Mouse (Mus musculus): Measurements from ENCODE around the gene 6030458C11Rik.
"Not testable (repeated sequence)": the region's sequence is repeated elsewhere in the genome, so short reads cannot be mapped to it uniquely, and the experiment has no call there.

6030458C11Rik gene

DNA sequence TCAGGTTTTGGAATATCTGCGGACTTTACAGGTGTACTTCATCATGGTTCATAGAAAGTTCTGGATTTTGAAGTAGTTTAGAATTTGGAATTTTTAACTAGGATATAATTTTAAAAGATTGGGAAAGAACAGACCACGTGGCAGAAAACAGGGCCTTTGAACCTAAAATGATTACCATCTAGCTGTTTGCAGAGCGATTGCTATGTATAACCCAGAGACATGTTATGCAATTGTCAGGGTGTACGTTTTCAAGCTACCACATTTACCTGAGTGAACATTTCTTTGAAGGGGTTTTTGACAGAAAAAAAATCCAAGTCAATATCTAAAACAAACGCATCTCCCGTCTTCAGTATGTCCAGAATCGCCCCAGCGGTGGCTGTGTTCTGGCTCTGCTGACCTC is 6.9 kb downstream of the 6030458C11Rik start:
- DNase-seq = no peak

DNA sequence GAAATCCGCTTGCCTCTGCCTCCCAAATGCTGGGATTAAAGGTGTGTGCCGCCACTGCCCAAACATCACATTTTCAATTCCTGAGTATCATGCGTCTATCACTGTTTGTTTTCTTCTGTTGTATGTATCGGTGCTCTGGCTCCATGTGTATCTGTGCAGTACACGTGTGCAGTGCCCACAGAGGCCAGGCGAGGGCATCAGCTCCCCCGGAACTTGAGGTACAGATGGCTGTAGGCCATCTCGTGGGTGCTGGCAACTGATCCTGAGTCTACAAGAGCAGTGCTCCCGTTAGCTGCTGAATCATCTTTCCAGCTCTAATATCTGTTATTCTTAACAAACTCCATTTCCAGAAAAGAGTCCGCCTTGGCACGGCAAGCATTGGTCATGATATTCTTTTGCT is 11.8 kb downstream of the 6030458C11Rik start:
- DNase-seq = no peak

DNA sequence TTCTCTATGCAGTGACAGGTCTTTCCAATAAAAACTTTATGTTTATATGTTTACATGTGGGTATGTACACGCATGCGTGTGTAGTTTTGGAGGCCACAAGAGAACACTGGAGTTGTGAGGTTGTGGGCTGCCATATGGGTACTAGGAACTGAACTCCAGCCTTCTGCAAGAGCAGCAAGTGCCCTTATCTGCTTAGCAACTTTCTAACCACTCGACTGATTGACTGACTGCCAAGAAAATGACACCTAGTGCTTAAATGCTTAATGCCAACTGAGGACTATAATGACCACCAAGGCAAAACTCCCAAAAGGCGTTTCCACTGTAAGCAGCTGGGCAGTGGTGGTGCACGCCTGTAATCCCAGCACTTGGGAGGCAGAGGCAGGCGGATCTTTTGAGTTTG is 15.1 kb downstream of the 6030458C11Rik start:
- no peak for DNase-seq

DNA sequence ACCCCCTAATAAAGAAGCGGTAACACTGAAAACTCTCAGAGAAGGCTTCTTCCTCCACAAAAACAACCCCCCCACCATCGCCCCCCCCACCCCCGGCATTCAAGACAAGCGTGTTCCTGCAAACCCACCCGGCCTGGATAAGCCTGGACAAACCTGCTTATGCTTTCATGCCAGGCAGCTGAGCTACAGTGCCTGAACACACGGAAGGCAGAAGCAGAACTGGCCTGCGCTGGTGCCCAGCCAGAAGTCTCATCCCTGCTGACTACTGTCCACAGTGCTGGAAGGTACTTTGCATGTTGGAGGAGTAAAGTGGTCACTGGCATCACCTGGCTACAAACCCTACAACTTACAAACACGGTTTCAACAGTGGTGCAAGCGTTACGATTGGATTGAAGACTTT is 17.4 kb downstream of the 6030458C11Rik start:
- no peak for DNase-seq

DNA sequence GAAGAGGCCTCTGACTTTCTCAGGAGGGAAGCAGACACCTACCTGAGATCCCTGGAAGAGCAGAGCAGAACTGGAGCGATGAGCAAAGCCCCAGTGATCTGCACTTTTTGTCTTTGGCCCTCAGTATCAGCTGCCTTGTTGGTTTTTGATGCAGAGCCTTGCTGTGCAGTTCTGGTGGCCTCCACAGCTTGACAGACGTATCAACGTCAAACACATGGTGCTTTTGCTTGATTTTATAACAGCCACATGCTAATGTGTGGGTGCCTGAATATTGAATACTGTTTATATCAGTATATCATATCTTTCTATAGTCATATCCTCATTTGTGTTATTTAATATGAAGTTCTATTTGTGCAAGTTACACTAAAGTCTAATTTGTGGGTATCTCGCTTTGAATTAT is 19.4 kb downstream of the 6030458C11Rik start:
- DNase-seq = no peak

DNA sequence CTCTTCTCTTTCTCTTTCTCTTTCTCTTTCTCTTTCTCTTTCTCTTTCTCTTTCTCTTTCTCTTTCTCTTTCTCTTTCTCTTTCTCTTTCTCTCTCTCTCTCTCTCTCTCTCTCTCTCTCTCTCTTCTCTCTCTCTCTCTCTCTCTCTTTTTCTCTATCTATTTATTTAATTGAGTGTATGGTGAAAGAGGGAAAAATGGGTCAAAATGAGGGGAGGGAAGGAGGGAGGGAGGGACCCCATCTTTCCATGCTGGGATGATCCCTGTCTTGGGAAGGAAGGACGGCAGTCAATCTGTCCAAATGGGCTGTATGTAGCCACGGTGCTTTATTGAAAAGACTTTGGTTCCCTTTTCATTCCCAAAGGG is 23.3 kb downstream of the 6030458C11Rik start:
- not testable (repeated sequence) for DNase-seq

DNA sequence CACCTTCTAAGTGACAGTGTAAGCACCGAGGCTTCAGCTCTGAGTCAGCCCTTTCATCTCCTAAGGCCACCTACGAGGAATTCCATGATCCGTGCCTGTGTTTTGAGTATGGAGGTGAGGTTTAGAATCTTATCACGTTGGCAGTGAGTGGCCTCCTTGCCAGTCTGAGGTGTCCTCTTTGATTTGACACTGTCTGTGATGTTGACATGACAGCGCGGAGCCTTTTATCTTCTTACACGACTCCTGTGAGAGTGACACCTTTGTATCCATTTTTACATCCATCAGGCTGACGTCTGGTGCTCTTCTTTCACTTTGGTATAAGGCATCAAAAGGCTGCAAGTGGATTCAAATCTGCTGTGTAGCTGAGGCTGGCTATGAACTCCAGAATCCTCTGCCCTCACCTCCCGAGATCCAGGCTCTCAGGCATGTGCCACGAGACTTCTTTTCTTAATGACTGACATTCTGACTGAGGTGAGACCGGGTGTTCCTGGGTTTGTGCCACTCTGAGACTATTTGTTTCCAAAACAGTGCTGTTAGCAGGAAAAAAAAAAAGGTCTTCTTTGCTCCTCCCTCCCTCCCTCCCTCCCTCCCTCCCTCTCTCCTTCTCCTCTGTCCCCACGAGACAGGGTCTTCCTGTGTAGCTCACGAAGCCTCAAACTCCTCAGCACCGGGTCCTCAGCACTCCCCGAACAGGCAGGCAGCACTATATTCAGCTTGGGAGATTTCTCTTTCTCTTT is 23.9 kb downstream of the 6030458C11Rik start:
- no peak for DNase-seq

DNA sequence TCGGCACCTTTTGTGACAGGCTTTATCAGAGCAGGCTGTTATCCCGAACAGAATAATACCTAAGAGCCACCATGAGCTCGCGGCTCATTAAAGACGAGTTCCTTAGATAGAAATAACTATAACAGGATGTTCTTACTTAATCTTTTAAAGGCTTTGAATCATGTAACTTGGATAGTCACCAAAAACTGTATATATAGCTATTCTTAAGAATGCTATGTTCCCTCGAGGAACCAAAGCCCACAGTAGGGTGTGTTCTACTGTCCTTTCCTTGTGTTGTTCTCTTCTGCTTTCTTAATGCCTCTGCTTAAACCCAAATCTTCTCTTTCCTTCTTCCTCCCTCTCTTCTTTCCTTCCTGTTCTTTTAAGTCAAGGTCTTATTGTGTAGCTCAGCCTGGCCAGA is 26.4 kb downstream of the 6030458C11Rik start:
- no peak for DNase-seq

DNA sequence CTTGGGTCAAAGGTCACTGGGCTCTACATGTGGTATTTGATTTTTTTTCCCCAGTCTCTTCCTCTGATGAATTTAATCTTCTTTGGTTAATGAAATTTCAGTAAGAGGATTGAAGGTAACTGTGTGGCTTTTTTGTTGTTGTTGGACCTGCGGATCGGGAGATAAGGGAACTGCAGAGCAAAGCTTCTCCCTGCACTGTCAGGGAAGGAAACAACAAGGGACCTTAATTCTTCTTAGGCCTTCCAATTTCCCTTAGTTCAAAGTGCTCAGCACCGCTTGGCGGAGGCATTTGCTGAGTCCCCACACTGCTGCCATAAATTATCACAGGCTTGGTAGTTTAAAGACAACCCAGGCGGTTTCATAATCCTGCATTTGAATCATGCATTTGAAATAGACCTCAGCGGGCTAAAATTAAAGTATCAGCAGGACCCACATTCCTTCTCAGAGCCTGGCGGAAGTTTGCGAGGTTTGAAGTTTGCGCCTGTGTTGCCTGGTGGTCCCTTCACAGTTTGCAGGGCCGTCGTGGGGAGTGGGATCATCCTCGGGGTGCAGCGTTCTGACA is 28.5 kb downstream of the 6030458C11Rik start:
- no peak for DNase-seq

DNA sequence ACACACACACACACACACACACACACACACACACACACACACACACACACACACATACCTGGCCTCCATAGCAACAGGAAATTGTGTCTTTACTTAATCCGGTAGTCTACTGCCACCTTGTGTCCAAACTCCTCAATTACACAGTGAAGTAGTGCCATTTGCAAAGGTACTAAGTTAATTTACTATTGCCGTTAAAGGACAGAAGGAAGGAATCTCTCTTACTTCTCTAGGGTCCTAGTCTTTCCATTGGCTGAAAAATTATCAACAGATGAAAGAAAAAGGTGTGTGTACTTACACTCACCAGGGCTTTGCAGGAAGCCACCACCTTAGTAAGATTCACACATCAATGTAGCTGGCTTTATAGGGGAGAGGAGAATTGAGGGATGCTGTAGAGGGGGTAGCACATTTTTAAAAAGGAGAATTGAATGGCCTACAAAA is 29.0 kb downstream of the 6030458C11Rik start:
- peak; percentile 36 for DNase-seq

DNA sequence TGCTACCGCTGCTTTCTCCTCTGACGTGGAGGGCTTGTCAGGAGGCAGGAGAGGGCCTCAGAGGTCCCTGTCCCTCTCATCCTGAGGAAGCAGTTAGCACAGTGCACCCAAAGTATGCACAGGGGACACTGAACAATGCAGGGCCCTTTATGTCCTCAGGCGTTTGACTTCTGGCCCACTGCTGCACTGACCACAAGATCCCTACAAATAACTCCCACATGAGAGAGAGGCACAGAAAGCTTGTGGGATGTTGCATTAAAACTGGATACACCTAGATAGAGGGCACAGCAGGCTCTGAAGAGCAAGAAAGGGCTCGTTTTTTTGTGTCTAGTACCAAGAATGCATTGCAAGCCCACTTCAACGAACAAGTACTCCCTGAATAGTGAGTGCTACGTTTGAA is 30.1 kb downstream of the 6030458C11Rik start:
- no peak for DNase-seq

DNA sequence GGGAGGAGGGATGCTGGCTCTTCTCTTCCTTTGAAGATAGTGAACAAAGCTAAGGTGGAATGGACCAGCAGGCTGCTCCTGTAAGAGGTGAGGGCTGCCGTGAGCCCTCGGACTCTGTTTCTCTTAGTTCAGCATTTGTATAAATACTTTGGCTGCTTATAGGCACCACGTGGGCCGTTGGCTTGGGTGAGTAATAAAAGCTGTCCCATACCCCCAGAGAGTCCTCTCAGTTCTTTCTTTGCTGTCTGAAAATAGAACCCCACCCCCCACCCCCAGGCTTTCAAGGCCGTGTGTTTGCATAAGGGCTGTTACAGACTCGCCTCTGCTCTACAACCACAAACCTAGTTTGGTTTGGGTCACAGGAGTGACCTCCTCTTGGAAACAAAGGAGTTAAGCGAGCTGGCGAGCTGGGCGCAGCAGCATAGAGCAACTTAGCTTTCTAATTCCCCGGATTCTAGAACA is 35.0 kb downstream of the 6030458C11Rik start:
- DNase-seq = no peak

DNA sequence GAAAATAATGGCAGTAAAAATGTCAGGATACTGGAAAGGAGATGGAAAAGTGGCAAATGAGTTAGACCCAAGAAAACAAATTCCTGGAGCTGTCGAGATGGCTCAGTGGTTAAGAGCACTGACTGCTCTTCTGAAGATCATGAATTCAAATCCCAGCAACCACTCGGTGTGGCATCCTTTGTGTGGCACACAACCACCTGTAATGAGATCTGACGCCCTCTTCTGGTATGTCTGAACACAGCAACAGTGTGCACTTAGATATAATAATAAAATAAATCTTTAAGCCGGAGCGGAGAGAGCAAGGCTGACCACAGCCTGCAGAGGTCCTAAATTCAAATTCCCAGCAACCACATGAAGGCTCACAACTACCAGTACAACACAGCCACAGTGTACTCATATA is 35.9 kb downstream of the 6030458C11Rik start:
- DNase-seq = no peak

DNA sequence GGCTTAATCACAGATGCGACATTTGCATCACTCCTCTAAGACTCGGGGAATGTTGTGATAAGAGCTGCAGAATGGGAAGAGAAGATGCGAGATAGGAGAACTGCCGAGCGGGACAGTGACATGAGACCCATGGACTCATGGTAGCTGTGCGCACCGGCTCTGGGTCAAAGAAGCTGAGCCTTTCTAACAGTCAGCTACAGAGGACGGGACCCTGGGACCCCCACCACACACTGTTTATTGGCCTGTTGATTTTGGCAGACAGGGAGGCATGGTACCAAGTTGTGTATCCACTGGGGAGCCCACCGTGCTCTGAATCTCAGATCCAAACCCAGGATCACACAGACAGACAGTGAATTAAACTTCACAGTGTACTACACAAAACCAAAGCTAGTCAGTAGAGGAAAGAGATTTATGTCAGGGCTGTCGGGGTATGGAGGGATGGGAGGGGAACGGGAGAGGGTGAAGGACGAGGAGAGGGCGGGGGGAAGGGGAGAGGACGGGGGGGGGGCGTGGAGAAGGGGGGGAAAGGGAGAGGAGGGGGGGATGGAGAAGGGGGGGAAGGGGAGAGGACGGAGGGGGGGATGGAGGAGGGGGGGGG is 42.6 kb downstream of the 6030458C11Rik start:
- DNase-seq = no peak

DNA sequence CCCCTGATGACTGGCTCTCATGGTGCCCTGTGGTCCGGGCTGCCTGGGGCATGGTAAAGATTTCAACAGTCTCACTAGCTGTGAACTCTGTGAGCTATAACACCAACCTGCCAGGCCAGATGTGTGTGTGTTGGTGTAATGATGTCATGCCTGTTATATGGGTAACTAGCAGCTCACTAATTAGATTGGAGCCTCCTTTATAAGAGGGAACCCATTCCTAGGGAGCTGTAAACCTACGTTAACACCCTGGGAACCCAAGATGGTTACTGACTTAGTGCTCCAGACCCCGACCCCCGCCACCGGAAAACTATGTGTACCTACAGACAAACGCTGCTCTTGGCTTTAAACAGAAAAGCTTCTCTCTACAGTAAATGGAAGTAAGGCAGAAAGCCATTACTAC is 43.2 kb downstream of the 6030458C11Rik start:
- no peak for DNase-seq

DNA sequence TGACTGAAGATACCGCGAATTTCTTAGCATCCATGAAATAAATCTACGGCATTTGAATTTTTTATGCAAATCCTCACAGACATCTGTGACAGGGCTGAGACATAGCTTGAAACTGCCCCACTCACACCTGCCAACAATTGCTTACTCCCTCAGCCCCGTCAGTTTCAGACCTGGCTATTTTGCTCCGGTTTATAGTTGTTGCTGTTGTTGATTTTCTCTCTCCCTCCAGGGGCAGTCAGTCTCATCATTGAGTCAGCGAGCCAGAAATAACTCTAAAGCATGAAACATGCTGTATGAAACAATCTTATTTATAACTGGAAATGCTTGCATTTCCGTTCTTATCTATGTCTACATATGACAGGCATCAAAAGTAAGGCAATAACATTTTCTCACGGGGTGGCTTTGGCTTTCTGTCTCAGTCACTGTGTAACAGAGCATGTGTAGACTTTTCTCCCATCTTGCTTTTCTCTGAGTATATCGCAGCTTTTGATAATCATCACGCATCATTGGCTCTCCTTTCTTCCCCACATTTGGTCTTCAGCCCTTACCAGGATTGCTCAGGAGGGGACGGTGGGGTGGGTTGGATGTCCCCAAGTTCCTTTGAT is 50.2 kb downstream of the 6030458C11Rik start:
- no peak for DNase-seq

DNA sequence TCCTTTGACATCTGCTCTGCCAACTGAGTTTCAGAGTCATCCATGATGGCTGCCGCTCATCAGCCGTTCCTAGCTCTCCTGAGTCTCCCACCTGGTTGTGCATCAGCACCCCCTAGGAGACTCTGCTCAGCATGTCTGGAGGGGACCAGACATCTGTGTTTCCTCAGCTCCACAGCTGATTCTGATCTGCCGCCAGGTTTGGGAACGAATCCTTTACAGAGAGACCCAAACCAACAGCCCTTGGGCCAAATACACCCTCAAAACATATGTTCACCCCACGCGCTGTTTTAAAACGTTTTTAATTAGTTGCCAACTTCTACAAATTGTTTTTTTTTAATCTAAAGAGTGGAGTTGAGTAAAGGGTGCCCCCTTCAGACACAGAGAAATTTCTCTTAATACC is 53.5 kb downstream of the 6030458C11Rik start:
- no peak for DNase-seq

DNA sequence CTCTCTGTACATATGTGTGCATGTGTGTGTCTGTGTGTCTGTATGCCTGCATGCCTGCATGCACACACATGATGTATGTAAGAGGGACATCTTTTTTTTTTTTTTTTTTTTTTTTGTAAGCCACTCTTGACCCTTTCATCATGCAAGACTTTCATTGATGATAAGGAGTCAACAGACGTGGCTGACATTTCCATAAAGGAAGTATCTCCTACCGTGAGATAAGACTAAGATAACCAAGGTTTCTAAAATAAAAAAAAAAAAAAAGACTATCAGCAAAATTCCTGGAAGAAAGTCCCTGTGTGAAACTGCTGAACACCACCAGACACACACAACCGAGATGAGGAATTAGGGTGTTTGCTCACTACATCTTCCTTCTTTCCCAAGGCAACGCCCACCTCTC is 57.6 kb downstream of the 6030458C11Rik start:
- DNase-seq = no peak

DNA sequence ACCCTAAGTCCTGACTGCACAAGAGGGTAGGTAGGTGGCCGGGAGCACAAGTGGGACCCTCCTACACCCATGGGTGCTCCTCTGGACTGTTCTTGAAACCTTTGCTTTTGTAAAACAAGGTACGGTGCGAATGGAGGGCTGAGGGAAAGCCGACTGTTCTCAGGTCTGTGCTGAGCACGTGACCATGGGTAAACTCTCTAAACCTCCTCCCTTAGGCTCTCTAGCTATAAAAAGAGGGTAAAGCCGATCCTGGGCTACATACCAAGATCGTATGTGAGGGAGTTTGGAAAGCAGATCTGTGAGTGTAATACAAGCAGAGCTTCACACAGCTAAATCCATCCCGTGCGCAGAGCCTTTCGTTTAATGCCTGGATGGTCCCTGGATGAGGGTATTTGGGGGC is 61.3 kb downstream of the 6030458C11Rik start:
- DNase-seq = no peak

DNA sequence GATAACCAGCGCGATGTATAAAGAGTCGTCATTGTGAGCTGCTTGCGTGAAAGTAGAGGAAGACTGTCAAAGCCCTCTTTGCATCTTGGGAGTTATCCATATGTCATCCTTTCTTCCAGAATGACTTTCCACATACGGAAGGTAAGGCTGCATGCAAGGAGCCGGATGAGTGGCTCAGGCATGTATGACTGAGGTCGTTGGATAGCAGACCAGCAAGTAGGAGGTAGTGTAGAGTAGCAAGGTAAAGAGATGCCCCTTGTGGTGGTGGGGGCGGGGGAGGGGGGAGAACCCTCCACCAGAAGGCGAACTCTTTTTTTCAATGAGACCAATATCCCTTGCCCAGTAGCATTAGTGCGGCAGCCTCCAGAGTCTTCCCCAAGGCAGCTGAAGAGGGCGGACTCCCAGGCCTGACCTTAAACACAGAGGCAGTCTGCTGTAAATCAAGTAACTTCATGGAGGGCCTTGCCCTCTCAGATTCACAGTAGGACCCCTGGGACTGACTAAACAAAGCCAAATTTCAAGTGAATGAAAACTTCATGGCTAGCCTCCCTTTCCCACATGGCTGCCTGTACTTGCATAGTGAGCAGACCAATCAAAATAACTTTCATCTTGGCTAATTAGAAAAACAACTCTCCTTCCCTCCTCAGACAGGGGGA is 62.1 kb downstream of the 6030458C11Rik start:
- no peak for DNase-seq

DNA sequence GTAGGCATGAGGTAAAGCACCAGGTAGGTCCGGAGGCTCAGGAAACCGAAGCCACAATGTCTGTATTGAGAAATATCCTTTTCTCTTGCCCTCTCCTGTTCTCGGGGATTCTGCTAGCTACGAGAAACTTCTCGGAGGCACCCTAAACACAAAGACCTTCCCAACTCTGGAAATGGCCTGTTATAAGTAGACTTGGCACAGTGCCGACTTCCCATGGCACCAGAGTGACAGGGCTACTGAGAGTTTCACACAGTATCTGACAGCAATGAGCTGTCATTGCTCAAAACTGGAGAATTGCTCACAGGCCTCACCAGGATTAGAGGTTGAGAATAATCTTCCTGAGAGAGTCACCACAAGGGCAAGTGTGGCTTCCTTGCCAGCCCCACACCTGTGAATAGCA is 63.7 kb downstream of the 6030458C11Rik start:
- DNase-seq = no peak

DNA sequence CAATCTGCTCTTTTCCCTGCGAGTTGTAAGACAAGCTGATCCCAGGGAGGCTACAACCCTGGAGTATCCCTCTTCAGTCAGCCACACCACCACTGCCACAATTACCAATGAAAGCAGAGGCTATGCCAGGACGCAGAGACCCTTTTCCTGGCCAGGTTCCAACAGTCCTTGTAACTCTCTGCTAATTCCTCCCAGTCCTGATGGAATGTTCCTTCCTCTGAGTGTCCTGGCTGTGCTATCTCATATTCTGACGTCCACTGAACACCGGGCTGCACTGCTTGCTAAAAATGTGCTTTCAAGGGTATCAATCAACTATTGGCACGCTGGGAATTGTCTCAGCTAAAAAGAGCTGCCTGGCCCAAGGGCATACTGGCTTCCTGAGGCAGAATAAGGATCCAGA is 66.0 kb downstream of the 6030458C11Rik start:
- DNase-seq = no peak
